Mouse (Mus musculus) midbrain, postnatal 0 days (tissue): ENCODE measurements around the gene Hgfac. TPM values are rescaled to one million over a fixed set of nuclear protein-coding genes. Genes with fewer than 3 reads are reported as not detected.
A peak's percentile ranks its signal among the peaks of the same experiment; 100 is the strongest.

ENCODE experiments used
- ATAC-seq: fragments of 200-750 bp; cut with Nextera tagmentation; 2 replicates; pipeline ENCODE4 v1.8.0; 2017; ENCODE audit warnings: moderate number of reproducible peaks, mild to moderate bottlenecking, moderate TSS enrichment, moderate library complexity; ENCODE audit not compliant: low FRiP score
- DNase-seq: peaks from one replicate; pipeline ENCODE4 v3.0.0-alpha.2; 2015; ENCODE audit warnings: low spot score
- H3K27ac ChIP-seq: fragments of 300-500 bp; sonication (generic); 2 replicates; pipeline ENCODE4 v1.5.1; 2014; ENCODE audit warnings: low read depth, mild to moderate bottlenecking, low read length, mixed read lengths
- H3K27me3 ChIP-seq: fragments of 300-500 bp; sonication (generic); 2 replicates; pipeline ENCODE4 v1.6.1; 2014; ENCODE audit warnings: low read length, control low read depth, mixed read lengths; ENCODE audit not compliant: insufficient read depth
- H3K36me3 ChIP-seq: fragments of 300-500 bp; sonication (generic); 2 replicates; pipeline ENCODE4 v1.6.1; 2014; ENCODE audit warnings: low read length, control low read depth, mixed read lengths; ENCODE audit not compliant: insufficient read depth
- H3K4me1 ChIP-seq: fragments of 300-500 bp; sonication (generic); 2 replicates; pipeline ENCODE4 v1.6.1; 2014; ENCODE audit warnings: mild to moderate bottlenecking, control low read depth, antibody characterized with exemption, low read length, mixed read lengths; ENCODE audit not compliant: insufficient read depth
- H3K4me2 ChIP-seq: fragments of 300-500 bp; sonication (generic); 2 replicates; pipeline ENCODE4 v1.6.1; 2014; ENCODE audit warnings: low read depth, mild to moderate bottlenecking, low read length, mixed read lengths; ENCODE audit not compliant: poor library complexity, severe bottlenecking
- H3K4me3 ChIP-seq: fragments of 300-500 bp; sonication (generic); 2 replicates; pipeline ENCODE4 v1.5.1; 2014; ENCODE audit warnings: low read depth, mild to moderate bottlenecking, low read length, moderate library complexity
- H3K9ac ChIP-seq: fragments of 300-500 bp; sonication (generic); replicated peaks from 2 replicates; pipeline ENCODE4 v1.6.1; 2014; ENCODE audit warnings: mild to moderate bottlenecking, low read length, moderate library complexity, mixed read lengths; ENCODE audit not compliant: poor library complexity, severe bottlenecking
- H3K9me3 ChIP-seq: fragments of 300-500 bp; sonication (generic); 2 replicates; pipeline ENCODE4 v1.6.1; 2016; ENCODE audit warnings: low read length, control low read depth
- CTCF ChIP-seq: IDR thresholded peaks from 2 replicates; pipeline ENCODE4 v1.5.1; 2016; ENCODE audit warnings: antibody characterized with exemption, mild to moderate bottlenecking
- WGBS: fragments of 180-500 bp; shearing (Covaris S2); extraction: QIAGEN DNeasy Blood & Tissue Kit; methylation state at CpG from one replicate; pipeline ENCODE4 v1.1.7; 2014; 5-methylcytosine and 5-hydroxymethylcytosine counted together
- polyA plus RNA-seq: library from polyadenylated mRNA; unstranded; fragments of >200 nt; fragmentation: Nextera tagmentation; extraction: Ambion mirVana; gene quantifications from 2 replicates; pipeline ENCODE4 v1.2.1, GENCODE M21; 2015
- total RNA-seq: library from RNA; depleted of rRNA; stranded (reverse); fragments of >200 nt; gene quantifications from 2 replicates; pipeline ENCODE4 v1.2.3, GENCODE M21; 2014

Gene Hgfac
- total and polyA plus RNA-seq, 2 experiments from 2014 or later = 0.11 to 0.23 TPM

- ATAC-seq (no peak), DNase-seq (no peak)
- H3K9me3 ChIP-seq = no peaks in the 10 kb centered on the region
- H3K4me3 ChIP-seq = no peak overlapping the region
- TF ChIP-seq CTCF = no peak
- H3K4me2 ChIP-seq = no peak overlapping the region
- peaks cover 3% of the 10 kb centered on the region; the same call in 1 of the 2 replicates for H3K36me3 ChIP-seq
- H3K27ac ChIP-seq = no peak overlapping the region
- WGBS = 86% methylated on average over 2 of the region's 2 CpGs
- H3K27me3 ChIP-seq = no peaks in the 10 kb centered on the region
- H3K9ac ChIP-seq = no peak overlapping the region
- H3K4me1 ChIP-seq = no peaks in the 10 kb centered on the region
Observed at GRCm38 (mm10) chr5:35004769-35005168, 36.5 kb upstream of the Hgfac start.

GRCm38 (mm10) chr5:35005659-35006058 lies 35.6 kb upstream of the Hgfac start:
- 96% methylated on average over 3 of the region's 3 CpGs for WGBS
- no peaks in the 10 kb centered on the region for H3K27me3 ChIP-seq
- H3K9ac ChIP-seq = no peak overlapping the region
- no peak overlapping the region for H3K27ac ChIP-seq
- no peaks in the 10 kb centered on the region for H3K9me3 ChIP-seq
- H3K4me1 ChIP-seq = no peaks in the 10 kb centered on the region
- no peak overlapping the region for H3K4me3 ChIP-seq
- no peak for TF ChIP-seq CTCF
- no peak for ATAC-seq
- H3K4me2 ChIP-seq = no peak overlapping the region
- DNase-seq = no peak
- H3K36me3 ChIP-seq = peaks cover 3% of the 10 kb centered on the region; the same call in 1 of the 2 replicates

GRCm38 (mm10) chr5:35006599-35006998 lies 34.7 kb upstream of the Hgfac start:
- H3K4me2 ChIP-seq = no peak overlapping the region
- no peak overlapping the region for H3K27ac ChIP-seq
- no peaks in the 10 kb centered on the region for H3K27me3 ChIP-seq
- no peak overlapping the region for H3K9ac ChIP-seq
- no peaks in the 10 kb centered on the region for H3K4me1 ChIP-seq
- H3K4me3 ChIP-seq = no peak overlapping the region
- DNase-seq (no peak), ATAC-seq (no peak)
- peaks cover 3% of the 10 kb centered on the region; the same call in 1 of the 2 replicates for H3K36me3 ChIP-seq
- WGBS = 81% methylated on average over 2 of the region's 2 CpGs
- H3K9me3 ChIP-seq = no peaks in the 10 kb centered on the region
- no peak for TF ChIP-seq CTCF

- TF ChIP-seq CTCF = no peak
- WGBS = 95% methylated on average over 4 of the region's 4 CpGs
- no peak for ATAC-seq
Observed at GRCm38 (mm10) chr5:35009163-35009562, 32.1 kb upstream of the Hgfac start.

GRCm38 (mm10) chr5:35010656-35011055 lies 30.7 kb upstream of the Hgfac start:
- peaks cover 3% of the 10 kb centered on the region; the same call in 1 of the 2 replicates for H3K36me3 ChIP-seq
- no peak for DNase-seq
- H3K27me3 ChIP-seq = no peaks in the 10 kb centered on the region
- no peak for TF ChIP-seq CTCF
- no peak for ATAC-seq
- H3K4me2 ChIP-seq = no peak overlapping the region
- no peaks in the 10 kb centered on the region for H3K9me3 ChIP-seq
- no peak overlapping the region for H3K9ac ChIP-seq
- 71% methylated on average over 5 of the region's 5 CpGs for WGBS
- H3K4me3 ChIP-seq = no peak overlapping the region
- H3K27ac ChIP-seq = no peak overlapping the region
- peaks cover 10% of the 10 kb centered on the region; the same call in 1 of the 2 replicates for H3K4me1 ChIP-seq

More at GRCm38 (mm10) chr5:35009163-35009562, 32.1 kb upstream of the Hgfac start:
- no peak overlapping the region for H3K27ac ChIP-seq
- H3K36me3 ChIP-seq = peaks cover 3% of the 10 kb centered on the region; the same call in 1 of the 2 replicates
- H3K9ac ChIP-seq = no peak overlapping the region
- no peaks in the 10 kb centered on the region for H3K27me3 ChIP-seq
- no peaks in the 10 kb centered on the region for H3K9me3 ChIP-seq
- no peak for DNase-seq
- peaks cover 7% of the 10 kb centered on the region; the same call in 1 of the 2 replicates for H3K4me1 ChIP-seq
- H3K4me2 ChIP-seq = no peak overlapping the region
- H3K4me3 ChIP-seq = no peak overlapping the region

GRCm38 (mm10) chr5:35011156-35011923 lies 30.0 kb upstream of the Hgfac start:
- H3K36me3 ChIP-seq = peaks cover 3% of the 10 kb centered on the region; the same call in 1 of the 2 replicates
- no peak overlapping the region for H3K4me3 ChIP-seq
- 82% methylated on average over 6 of the region's 6 CpGs for WGBS
- no peaks in the 10 kb centered on the region for H3K9me3 ChIP-seq
- H3K27ac ChIP-seq = no peak overlapping the region
- DNase-seq (peak; percentile 52), ATAC-seq (no peak)
- H3K9ac ChIP-seq = no peak overlapping the region
- no peak overlapping the region for H3K4me2 ChIP-seq
- H3K4me1 ChIP-seq = peaks cover 10% of the 10 kb centered on the region; the same call in 1 of the 2 replicates
- no peaks in the 10 kb centered on the region for H3K27me3 ChIP-seq
- no peak for TF ChIP-seq CTCF
